14 mouse cellular contexts compared by ENCODE assay signal in the genomic region with DNA sequence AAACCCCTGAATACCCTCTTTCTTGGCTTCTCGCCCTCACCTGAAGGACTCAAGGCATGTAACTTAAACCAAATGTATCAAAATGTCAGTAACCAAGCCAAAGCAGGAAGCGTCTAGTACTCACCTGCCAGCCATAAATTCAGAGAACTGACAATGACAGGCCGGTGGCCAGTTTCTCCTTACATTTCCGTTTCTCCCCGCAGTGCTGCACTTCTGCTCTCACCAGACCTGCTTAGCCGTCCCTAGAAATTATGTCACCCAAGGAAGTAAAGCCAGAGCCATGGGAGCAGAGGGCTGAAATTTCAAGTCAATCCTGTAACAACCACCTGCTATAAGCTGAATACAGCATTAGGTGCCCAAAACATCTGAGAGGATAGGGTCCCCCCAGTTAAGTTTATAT. TPM values are rescaled to one million over a fixed set of nuclear protein-coding genes. Genes with fewer than 3 reads are reported as not detected.
DNase-seq lines count a peak whose midpoint lies in the region; ATAC-seq lines count a peak whose summit lies in the region.
"Had no signal": no experiment of that assay in that cellular context is flagged by ENCODE, and none has a peak within 500 bp of the region (broad histone marks: within the 10 kb centered on the region; RNA-seq: fewer than 3 reads in every experiment).

No protein-coding gene starts in this region.

- no peak overlapping the region for H3K4me3 ChIP-seq in embryonic facial prominence, embryonic 13.5 days
- no peak overlapping the region for H3K4me3 ChIP-seq in embryonic facial prominence, embryonic 10.5 days
- no peak overlapping the region for H3K4me3 ChIP-seq in hindbrain, embryonic 14.5 days (replicated peaks; ENCODE audit: low read length)
- no peak overlapping the region for H3K4me3 ChIP-seq in hindbrain, embryonic 10.5 days
- H3K4me3 ChIP-seq in neural tube, embryonic 15.5 days (replicated peaks) = no peak overlapping the region
- H3K4me3 ChIP-seq in stomach, embryonic 16.5 days (replicated peaks; ENCODE audit: low read length) = no peak overlapping the region

- H3K9ac ChIP-seq in embryonic facial prominence, embryonic 13.5 days = no peak overlapping the region
- no peak overlapping the region for H3K9ac ChIP-seq in hindbrain, embryonic 14.5 days
- no peak overlapping the region for H3K9ac ChIP-seq in neural tube, embryonic 15.5 days (replicated peaks)
- no peak overlapping the region for H3K9ac ChIP-seq in stomach, embryonic 16.5 days (ENCODE audit: low read length)

- 52% methylated on average over 6 of the region's 6 CpGs for WGBS in embryonic facial prominence, embryonic 13.5 days
- WGBS in embryonic facial prominence, embryonic 10.5 days = 62% methylated on average over 6 of the region's 6 CpGs
- 69% methylated on average over 6 of the region's 6 CpGs for WGBS in hindbrain, embryonic 14.5 days
- WGBS in hindbrain, embryonic 10.5 days = 68% methylated on average over 6 of the region's 6 CpGs
- 53% methylated on average over 6 of the region's 6 CpGs for WGBS in neural tube, embryonic 15.5 days
- 28% methylated on average over 6 of the region's 6 CpGs for WGBS in stomach, embryonic 16.5 days

- H3K27me3 ChIP-seq in embryonic facial prominence, embryonic 13.5 days = peaks cover 4% of the 10 kb centered on the region; the same call in 1 of the 2 replicates
- H3K27me3 ChIP-seq in embryonic facial prominence, embryonic 10.5 days (replicated peaks; ENCODE audit: low read depth, poor library complexity, severe bottlenecking) = peaks cover 5% of the 10 kb centered on the region; the same call in 1 of the 2 replicates
- no peaks in the 10 kb centered on the region for H3K27me3 ChIP-seq in hindbrain, embryonic 14.5 days (ENCODE audit: control insufficient read depth, insufficient read depth, low read length)
- H3K27me3 ChIP-seq in hindbrain, embryonic 10.5 days (ENCODE audit: insufficient read depth, poor library complexity, severe bottlenecking) = peaks cover 11% of the 10 kb centered on the region
- no peaks in the 10 kb centered on the region for H3K27me3 ChIP-seq in neural tube, embryonic 15.5 days (replicated peaks)
- H3K27me3 ChIP-seq in stomach, embryonic 16.5 days (ENCODE audit: control insufficient read depth, insufficient read depth, low read length) = no peaks in the 10 kb centered on the region; the same call in 1 of the 2 replicates

- H3K4me2 ChIP-seq in embryonic facial prominence, embryonic 13.5 days = peak overlapping the region; percentile 76; the same call in 1 of the 2 replicates
- H3K4me2 ChIP-seq in hindbrain, embryonic 14.5 days (replicated peaks) = 0 out of 2 replicates have a peak overlapping the region, but pooled peaks have one; percentile 84
- H3K4me2 ChIP-seq in neural tube, embryonic 15.5 days = peak overlapping the region; percentile 93
- peak overlapping the region; percentile 51; the same call in 1 of the 2 replicates for H3K4me2 ChIP-seq in stomach, embryonic 16.5 days (ENCODE audit: low read depth, low read length)

- peaks cover 5% of the 10 kb centered on the region for H3K4me1 ChIP-seq in embryonic facial prominence, embryonic 13.5 days
- peaks cover 14% of the 10 kb centered on the region for H3K4me1 ChIP-seq in embryonic facial prominence, embryonic 10.5 days
- peaks cover 5% of the 10 kb centered on the region; the same call in 1 of the 2 replicates for H3K4me1 ChIP-seq in hindbrain, embryonic 14.5 days (replicated peaks; ENCODE audit: control insufficient read depth, insufficient read depth, low read length)
- H3K4me1 ChIP-seq in hindbrain, embryonic 10.5 days (replicated peaks) = peaks cover 10% of the 10 kb centered on the region
- peaks cover 4% of the 10 kb centered on the region for H3K4me1 ChIP-seq in neural tube, embryonic 15.5 days
- H3K4me1 ChIP-seq in stomach, embryonic 16.5 days (ENCODE audit: control insufficient read depth, insufficient read depth, low read length) = no peaks in the 10 kb centered on the region

- no peak overlapping the region for H3K27ac ChIP-seq in embryonic facial prominence, embryonic 13.5 days
- no peak overlapping the region for H3K27ac ChIP-seq in embryonic facial prominence, embryonic 10.5 days (replicated peaks)
- no peak overlapping the region for H3K27ac ChIP-seq in hindbrain, embryonic 14.5 days
- no peak overlapping the region for H3K27ac ChIP-seq in hindbrain, embryonic 10.5 days
- H3K27ac ChIP-seq in neural tube, embryonic 15.5 days (replicated peaks) = no peak overlapping the region
- H3K27ac ChIP-seq in stomach, embryonic 16.5 days (ENCODE audit: low read length) = no peak overlapping the region

- no peak for DNase-seq in embryonic facial prominence, embryonic 10.5 days (ENCODE audit: low spot score)
- DNase-seq in hindbrain, embryonic 14.5 days (ENCODE audit: low spot score) = no peak
- DNase-seq in hindbrain, embryonic 10.5 days (ENCODE audit: low spot score) = no peak
- DNase-seq in neural tube, embryonic 10.5 days (ENCODE audit: extremely low spot score, low spot score) = no peak
- DNase-seq in kidney, adult 9 months = no peak
- DNase-seq: adrenal gland, adult 8-10 months; gastrocnemius, postnatal 10 days; kidney, postnatal 14 days; left cerebral cortex, postnatal 4 days; right cerebral cortex, adult 18-20 months; thymus, adult 18-20 months had no signal

- H3K9me3 ChIP-seq in embryonic facial prominence, embryonic 13.5 days = no peaks in the 10 kb centered on the region
- no peaks in the 10 kb centered on the region for H3K9me3 ChIP-seq in embryonic facial prominence, embryonic 10.5 days
- no peaks in the 10 kb centered on the region for H3K9me3 ChIP-seq in hindbrain, embryonic 14.5 days (ENCODE audit: control insufficient read depth, low read length)
- H3K9me3 ChIP-seq in hindbrain, embryonic 10.5 days = no peaks in the 10 kb centered on the region
- no peaks in the 10 kb centered on the region for H3K9me3 ChIP-seq in neural tube, embryonic 15.5 days (replicated peaks)
- H3K9me3 ChIP-seq in stomach, embryonic 16.5 days (replicated peaks; ENCODE audit: control insufficient read depth, low read length) = no peaks in the 10 kb centered on the region

- H3K36me3 ChIP-seq in embryonic facial prominence, embryonic 13.5 days = no peaks in the 10 kb centered on the region
- no peaks in the 10 kb centered on the region for H3K36me3 ChIP-seq in embryonic facial prominence, embryonic 10.5 days (replicated peaks)
- H3K36me3 ChIP-seq in hindbrain, embryonic 14.5 days (replicated peaks; ENCODE audit: control insufficient read depth, insufficient read depth) = no peaks in the 10 kb centered on the region
- no peaks in the 10 kb centered on the region for H3K36me3 ChIP-seq in hindbrain, embryonic 10.5 days
- H3K36me3 ChIP-seq in neural tube, embryonic 15.5 days = no peaks in the 10 kb centered on the region
- H3K36me3 ChIP-seq in stomach, embryonic 16.5 days (ENCODE audit: control insufficient read depth, insufficient read depth, low read length) = no peaks in the 10 kb centered on the region

- ATAC-seq in embryonic facial prominence, embryonic 13.5 days (ENCODE audit: insufficient number of reproducible peaks, insufficient read depth, low FRiP score, low TSS enrichment, low read depth) = no peak
- no peak for ATAC-seq in hindbrain, embryonic 14.5 days (ENCODE audit: low FRiP score)
- ATAC-seq in neural tube, embryonic 15.5 days (ENCODE audit: low FRiP score) = no peak
- no peak for ATAC-seq in stomach, embryonic 16.5 days (ENCODE audit: insufficient read depth, low FRiP score)

RNA-seq across cellular contexts. Expression of gene Actn2, which starts 0.9 kb away (rescaled TPM):
- 13.2 and 17.0 TPM in 2 replicates for polyA plus RNA-seq in embryonic facial prominence, embryonic 13.5 days (2015; fragmentation: Nextera tagmentation; extraction: Ambion mirVana)
- 1.5 and 3.0 TPM in 2 replicates for polyA plus RNA-seq in embryonic facial prominence, embryonic 10.5 days (2016; fragmentation: Nextera tagmentation; extraction: Ambion mirVana)
- 2.0 and 3.2 TPM in 2 replicates for polyA plus RNA-seq in hindbrain, embryonic 14.5 days (2014; fragmentation: Nextera tagmentation; extraction: Ambion mirVana)
- 0.93 and 1.9 TPM in 2 replicates for polyA plus RNA-seq in hindbrain, embryonic 10.5 days (2016; fragmentation: Nextera tagmentation; extraction: Ambion mirVana)
- polyA plus RNA-seq in neural tube, embryonic 15.5 days (2015; fragmentation: Nextera tagmentation; extraction: Ambion mirVana) = 13.5 and 22.6 TPM in 2 replicates
- 4.0 and 129 TPM in 2 replicates for polyA plus RNA-seq in stomach, embryonic 16.5 days (2015; fragmentation: Nextera tagmentation; extraction: Ambion mirVana)

RNA-seq across cellular contexts. Expression of gene Heatr1, which starts 53.4 kb away (rescaled TPM):
- 20.1 and 21.9 TPM in 2 replicates for polyA plus RNA-seq in embryonic facial prominence, embryonic 13.5 days (2015; fragmentation: Nextera tagmentation; extraction: Ambion mirVana)
- polyA plus RNA-seq in embryonic facial prominence, embryonic 10.5 days (2016; fragmentation: Nextera tagmentation; extraction: Ambion mirVana) = 40.7 and 44.4 TPM in 2 replicates
- 17.1 and 19.4 TPM in 2 replicates for polyA plus RNA-seq in hindbrain, embryonic 14.5 days (2014; fragmentation: Nextera tagmentation; extraction: Ambion mirVana)
- 27.8 and 35.3 TPM in 2 replicates for polyA plus RNA-seq in hindbrain, embryonic 10.5 days (2016; fragmentation: Nextera tagmentation; extraction: Ambion mirVana)
- 9.8 and 12.9 TPM in 2 replicates for polyA plus RNA-seq in neural tube, embryonic 15.5 days (2015; fragmentation: Nextera tagmentation; extraction: Ambion mirVana)
- 17.5 and 19.2 TPM in 2 replicates for polyA plus RNA-seq in stomach, embryonic 16.5 days (2015; fragmentation: Nextera tagmentation; extraction: Ambion mirVana)
